Mouse (Mus musculus): ENCODE data around the gene Sept9. TPM values are rescaled to one million over a fixed set of nuclear protein-coding genes. Genes with fewer than 3 reads are reported as not detected.
A peak's percentile ranks its signal among the peaks of the same experiment; 100 is the strongest.

The Sept9 gene
- polyA plus RNA-seq, 1 experiment from 2014 or later = 40.8 TPM

DNA sequence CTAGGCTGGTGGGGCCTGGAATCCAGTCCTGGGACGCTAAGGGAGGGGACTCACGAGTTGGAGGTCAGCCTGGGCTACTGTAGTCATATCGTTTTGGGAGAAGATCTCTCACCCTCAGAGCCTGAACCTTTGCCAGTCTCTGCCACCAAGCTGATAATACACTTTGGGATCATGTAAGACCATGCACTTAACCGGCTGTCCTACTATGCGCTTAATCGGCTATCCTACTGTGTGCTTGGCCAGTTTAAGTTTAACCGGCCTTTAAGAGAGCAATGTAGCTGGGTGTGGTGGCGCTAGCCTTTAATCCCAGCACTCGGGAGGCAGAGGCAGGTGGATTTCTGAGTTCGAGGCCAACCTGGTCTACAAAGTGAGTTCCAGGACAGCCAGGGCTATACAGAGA lies 173.1 kb downstream of the Sept9 start:
- ATAC-seq (ENCODE audit: low read depth) = no peak
- H3K36me3 ChIP-seq (ENCODE audit: control insufficient read depth, insufficient read depth) = no peaks in the 10 kb centered on the region
- no peak overlapping the region for H3K4me2 ChIP-seq (ENCODE audit: low read depth, low read length)
- 71% methylated on average over 10 of the region's 10 CpGs for WGBS (ENCODE audit: insufficient replicate concordance)
- no peak overlapping the region for H3K9ac ChIP-seq (ENCODE audit: low read depth, low read length)
- no peaks in the 10 kb centered on the region for H3K4me1 ChIP-seq (ENCODE audit: control insufficient read depth, low read depth, low read length)
- H3K9me3 ChIP-seq (replicated peaks; ENCODE audit: control insufficient read depth, low read length) = no peaks in the 10 kb centered on the region
- H3K4me3 ChIP-seq (ENCODE audit: low read depth, low read length) = no peak overlapping the region
- no peak overlapping the region for H3K27ac ChIP-seq (ENCODE audit: low read length)
- H3K27me3 ChIP-seq (ENCODE audit: control insufficient read depth, insufficient read depth, low read depth, low read length) = no peaks in the 10 kb centered on the region

DNA sequence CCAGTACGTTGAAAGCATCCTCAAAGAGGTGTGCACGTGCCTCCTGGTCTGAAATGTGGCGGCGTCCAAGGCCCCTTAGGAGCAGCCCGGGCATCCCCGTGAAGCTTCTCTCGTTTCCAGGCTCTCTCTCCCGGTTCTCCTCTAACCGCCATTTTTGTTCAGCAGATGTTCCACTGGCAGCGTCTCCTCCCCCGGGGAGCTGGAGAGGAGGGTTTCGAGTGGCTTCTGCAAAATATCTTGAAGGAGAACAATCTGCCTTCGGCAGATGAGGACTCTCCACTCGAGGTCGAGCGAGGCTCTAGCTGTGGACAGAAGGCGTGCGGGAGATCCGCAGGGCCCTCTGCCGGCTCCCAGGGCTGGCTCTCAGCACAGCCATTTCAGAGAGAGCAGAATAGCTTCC lies 173.7 kb downstream of the Sept9 start:
- H3K4me3 ChIP-seq (ENCODE audit: low read depth, low read length) = no peak overlapping the region
- H3K9me3 ChIP-seq (replicated peaks; ENCODE audit: control insufficient read depth, low read length) = no peaks in the 10 kb centered on the region
- ATAC-seq (ENCODE audit: low read depth) = no peak
- no peaks in the 10 kb centered on the region for H3K4me1 ChIP-seq (ENCODE audit: control insufficient read depth, low read depth, low read length)
- H3K27me3 ChIP-seq (ENCODE audit: control insufficient read depth, insufficient read depth, low read depth, low read length) = no peaks in the 10 kb centered on the region
- no peaks in the 10 kb centered on the region for H3K36me3 ChIP-seq (ENCODE audit: control insufficient read depth, insufficient read depth)
- H3K4me2 ChIP-seq (ENCODE audit: low read depth, low read length) = no peak overlapping the region
- 75% methylated on average over 20 of the region's 20 CpGs for WGBS (ENCODE audit: insufficient replicate concordance)
- no peak overlapping the region for H3K9ac ChIP-seq (ENCODE audit: low read depth, low read length)
- no peak overlapping the region for H3K27ac ChIP-seq (ENCODE audit: low read length)

DNA sequence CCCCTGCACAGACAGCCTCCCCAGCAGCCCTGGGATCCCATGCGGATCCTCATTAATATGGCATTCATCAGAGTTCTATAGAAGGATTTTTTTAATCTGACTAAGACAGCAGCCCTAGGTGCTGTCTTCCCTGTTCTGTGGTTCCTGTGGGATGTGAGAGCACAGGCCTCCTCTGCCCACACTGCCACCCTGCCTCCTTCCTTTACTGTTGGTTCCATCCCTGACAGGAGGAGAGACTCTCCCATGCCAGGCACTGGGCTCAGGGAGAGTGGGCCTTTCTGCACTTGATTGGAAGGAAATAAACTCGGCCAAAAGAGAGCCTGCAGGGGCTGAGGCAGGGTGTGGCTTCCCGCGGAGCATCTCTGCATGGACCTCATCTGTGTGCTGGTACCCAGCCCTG lies 174.4 kb downstream of the Sept9 start:
- Histone ChIP-seq H3K4me2 (ENCODE audit: low read depth, low read length) (no peak overlapping the region), H3K27me3 (ENCODE audit: control insufficient read depth, insufficient read depth, low read depth, low read length) (no peaks in the 10 kb centered on the region), H3K27ac (ENCODE audit: low read length) (no peak overlapping the region), H3K4me1 (ENCODE audit: control insufficient read depth, low read depth, low read length) (no peaks in the 10 kb centered on the region; the same call in 1 of the 2 replicates), H3K36me3 (ENCODE audit: control insufficient read depth, insufficient read depth) (no peaks in the 10 kb centered on the region), H3K4me3 (ENCODE audit: low read depth, low read length) (no peak overlapping the region), H3K9ac (ENCODE audit: low read depth, low read length) (no peak overlapping the region), H3K9me3 (replicated peaks; ENCODE audit: control insufficient read depth, low read length) (no peaks in the 10 kb centered on the region)
- no peak for ATAC-seq (ENCODE audit: low read depth)
- WGBS (ENCODE audit: insufficient replicate concordance) = 17% methylated on average over 4 of the region's 4 CpGs

DNA sequence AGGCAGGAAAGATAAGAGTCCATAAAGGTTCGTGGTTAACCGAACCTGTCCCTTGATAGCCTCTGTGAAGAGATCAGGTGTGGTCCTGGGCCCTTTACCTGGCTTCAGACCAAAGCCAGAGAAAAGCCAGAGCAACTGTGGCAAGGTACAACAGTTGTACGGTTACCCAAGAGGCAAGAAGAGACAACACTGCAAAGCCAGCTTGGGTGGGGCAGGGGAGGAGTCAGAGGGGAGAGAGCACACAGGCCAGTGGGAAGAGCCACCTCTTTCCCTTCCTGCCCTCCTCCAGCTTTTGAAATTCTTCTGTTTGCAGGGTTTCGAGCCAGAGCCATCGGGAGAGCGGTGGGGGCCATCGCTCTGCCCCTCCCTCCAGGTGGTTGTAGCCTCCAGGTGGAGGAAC lies 174.8 kb downstream of the Sept9 start:
- Histone ChIP-seq H3K4me3 (ENCODE audit: low read depth, low read length) (no peak overlapping the region), H3K9me3 (replicated peaks; ENCODE audit: control insufficient read depth, low read length) (no peaks in the 10 kb centered on the region), H3K4me2 (ENCODE audit: low read depth, low read length) (no peak overlapping the region), H3K4me1 (ENCODE audit: control insufficient read depth, low read depth, low read length) (no peaks in the 10 kb centered on the region; the same call in 1 of the 2 replicates), H3K27me3 (ENCODE audit: control insufficient read depth, insufficient read depth, low read depth, low read length) (no peaks in the 10 kb centered on the region), H3K9ac (ENCODE audit: low read depth, low read length) (no peak overlapping the region), H3K36me3 (ENCODE audit: control insufficient read depth, insufficient read depth) (no peaks in the 10 kb centered on the region), H3K27ac (ENCODE audit: low read length) (no peak overlapping the region)
- WGBS (ENCODE audit: insufficient replicate concordance) = 38% methylated on average over 7 of the region's 7 CpGs
- peak; percentile 57; the same call in 1 of the 2 replicates for ATAC-seq (ENCODE audit: low read depth)

DNA sequence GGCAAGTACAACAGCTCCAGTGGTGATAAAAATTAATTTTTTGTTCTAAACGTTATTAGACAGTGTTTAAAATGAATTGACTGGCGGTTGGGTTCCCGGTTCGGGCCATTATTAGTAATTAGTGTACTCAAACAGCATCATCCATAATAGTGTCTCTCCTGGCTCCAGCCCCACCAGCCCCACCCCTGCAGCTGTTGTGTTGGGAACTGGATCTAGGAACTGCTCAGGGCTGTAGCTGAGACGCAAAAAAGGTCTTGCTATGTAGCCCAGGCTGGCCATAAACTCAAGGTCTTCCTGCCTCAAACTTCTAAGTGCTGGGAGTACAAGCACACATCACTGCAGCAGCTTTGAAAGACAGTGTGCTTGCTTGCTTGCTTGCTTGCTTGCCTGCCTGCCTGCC lies 180.3 kb downstream of the Sept9 start:
- H3K27me3 ChIP-seq (ENCODE audit: control insufficient read depth, insufficient read depth, low read depth, low read length) = peaks cover 9% of the 10 kb centered on the region
- H3K27ac ChIP-seq (ENCODE audit: low read length) = no peak overlapping the region
- H3K4me3 ChIP-seq (ENCODE audit: low read depth, low read length) = no peak overlapping the region
- no peaks in the 10 kb centered on the region; the same call in 1 of the 2 replicates for H3K4me1 ChIP-seq (ENCODE audit: control insufficient read depth, low read depth, low read length)
- no peaks in the 10 kb centered on the region for H3K9me3 ChIP-seq (replicated peaks; ENCODE audit: control insufficient read depth, low read length)
- H3K4me2 ChIP-seq (ENCODE audit: low read depth, low read length) = no peak overlapping the region
- no peak for ATAC-seq (ENCODE audit: low read depth)
- no peak overlapping the region for H3K9ac ChIP-seq (ENCODE audit: low read depth, low read length)
- H3K36me3 ChIP-seq (ENCODE audit: control insufficient read depth, insufficient read depth) = no peaks in the 10 kb centered on the region
- WGBS (ENCODE audit: insufficient replicate concordance) = 65% methylated on average over 5 of the region's 5 CpGs

DNA sequence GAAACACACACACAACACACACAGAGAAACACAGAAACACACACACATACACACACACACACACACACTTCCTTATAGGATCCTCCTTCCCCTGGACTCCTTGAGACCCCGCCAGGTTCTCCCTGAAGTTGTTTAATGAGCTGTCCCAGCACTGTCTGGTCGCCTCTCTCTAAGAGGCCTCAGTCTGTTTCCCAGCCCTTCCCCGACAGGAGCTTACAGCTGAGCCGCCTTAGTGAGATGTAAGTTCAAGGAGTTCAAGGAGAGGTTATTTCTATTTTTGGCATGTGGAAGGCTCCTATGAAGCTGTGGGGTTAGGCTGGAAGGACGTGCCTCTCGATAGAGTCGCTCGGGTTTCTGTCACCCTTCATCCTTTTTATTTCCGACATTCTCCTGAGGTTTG lies 184.8 kb downstream of the Sept9 start:
- Histone ChIP-seq H3K27ac (ENCODE audit: low read length) (no peak overlapping the region), H3K9ac (ENCODE audit: low read depth, low read length) (no peak overlapping the region), H3K27me3 (ENCODE audit: control insufficient read depth, insufficient read depth, low read depth, low read length) (peaks cover 14% of the 10 kb centered on the region), H3K9me3 (replicated peaks; ENCODE audit: control insufficient read depth, low read length) (no peaks in the 10 kb centered on the region), H3K36me3 (ENCODE audit: control insufficient read depth, insufficient read depth) (no peaks in the 10 kb centered on the region), H3K4me3 (ENCODE audit: low read depth, low read length) (no peak overlapping the region), H3K4me1 (ENCODE audit: control insufficient read depth, low read depth, low read length) (no peaks in the 10 kb centered on the region), H3K4me2 (ENCODE audit: low read depth, low read length) (no peak overlapping the region)
- 25% methylated on average over 9 of the region's 9 CpGs for WGBS (ENCODE audit: insufficient replicate concordance)
- no peak for ATAC-seq (ENCODE audit: low read depth)

- no peak overlapping the region for H3K9ac ChIP-seq (ENCODE audit: low read depth, low read length)
- peaks cover 14% of the 10 kb centered on the region for H3K27me3 ChIP-seq (ENCODE audit: control insufficient read depth, insufficient read depth, low read depth, low read length)
- H3K4me1 ChIP-seq (ENCODE audit: control insufficient read depth, low read depth, low read length) = no peaks in the 10 kb centered on the region
- H3K9me3 ChIP-seq (replicated peaks; ENCODE audit: control insufficient read depth, low read length) = no peaks in the 10 kb centered on the region
- no peak overlapping the region for H3K4me3 ChIP-seq (ENCODE audit: low read depth, low read length)
- 2% methylated on average over 16 of the region's 16 CpGs for WGBS (ENCODE audit: insufficient replicate concordance)
- H3K27ac ChIP-seq (ENCODE audit: low read length) = no peak overlapping the region
- H3K4me2 ChIP-seq (ENCODE audit: low read depth, low read length) = no peak overlapping the region
- H3K36me3 ChIP-seq (ENCODE audit: control insufficient read depth, insufficient read depth) = no peaks in the 10 kb centered on the region
- no peak for ATAC-seq (ENCODE audit: low read depth)
These were observed 185.4 kb downstream of the Sept9 start for GRCm38 (mm10) chr11:117384897-117385296.

- Histone ChIP-seq H3K9ac (ENCODE audit: low read depth, low read length) (no peak overlapping the region), H3K4me2 (ENCODE audit: low read depth, low read length) (no peak overlapping the region), H3K9me3 (replicated peaks; ENCODE audit: control insufficient read depth, low read length) (no peaks in the 10 kb centered on the region), H3K27ac (ENCODE audit: low read length) (no peak overlapping the region), H3K36me3 (ENCODE audit: control insufficient read depth, insufficient read depth) (no peaks in the 10 kb centered on the region), H3K27me3 (ENCODE audit: control insufficient read depth, insufficient read depth, low read depth, low read length) (peaks cover 14% of the 10 kb centered on the region), H3K4me3 (ENCODE audit: low read depth, low read length) (no peak overlapping the region), H3K4me1 (ENCODE audit: control insufficient read depth, low read depth, low read length) (no peaks in the 10 kb centered on the region)
- 48% methylated on average over 15 of the region's 15 CpGs for whole genome bisulfite sequencing (ENCODE audit: insufficient replicate concordance)
- no peak for ATAC-seq (ENCODE audit: low read depth)
These were observed 186.1 kb downstream of the Sept9 start for GRCm38 (mm10) chr11:117385331-117386103.

DNA sequence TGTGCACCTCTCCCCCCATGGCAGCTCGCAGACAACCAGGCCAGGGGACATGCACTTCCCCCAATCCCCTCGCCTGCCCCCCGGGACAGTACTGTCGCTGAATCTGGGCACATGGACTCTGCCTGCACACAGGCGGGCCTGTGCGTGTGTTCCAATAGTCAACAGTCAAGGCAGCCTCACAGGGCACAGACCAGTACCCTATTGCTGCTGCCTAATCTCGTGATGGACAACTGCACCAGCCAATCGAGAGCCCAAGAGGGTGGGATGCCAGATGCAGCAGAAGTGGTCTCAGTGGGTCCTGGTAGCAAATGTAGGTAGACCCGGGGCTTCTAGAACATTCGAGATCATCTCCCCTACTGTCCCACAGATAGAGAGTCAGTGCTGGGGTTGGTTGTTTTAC lies 187.8 kb downstream of the Sept9 start:
- H3K4me2 ChIP-seq (ENCODE audit: low read depth, low read length) = no peak overlapping the region
- no peaks in the 10 kb centered on the region for H3K9me3 ChIP-seq (replicated peaks; ENCODE audit: control insufficient read depth, low read length)
- no peak for ATAC-seq (ENCODE audit: low read depth)
- no peak overlapping the region for H3K9ac ChIP-seq (ENCODE audit: low read depth, low read length)
- no peak overlapping the region for H3K4me3 ChIP-seq (ENCODE audit: low read depth, low read length)
- no peak overlapping the region for H3K27ac ChIP-seq (ENCODE audit: low read length)
- no peaks in the 10 kb centered on the region for H3K36me3 ChIP-seq (ENCODE audit: control insufficient read depth, insufficient read depth)
- whole genome bisulfite sequencing (ENCODE audit: insufficient replicate concordance) = 50% methylated on average over 10 of the region's 10 CpGs
- peaks cover 14% of the 10 kb centered on the region for H3K27me3 ChIP-seq (ENCODE audit: control insufficient read depth, insufficient read depth, low read depth, low read length)
- H3K4me1 ChIP-seq (ENCODE audit: control insufficient read depth, low read depth, low read length) = peaks cover 6% of the 10 kb centered on the region

Data from liver, embryonic 16.5 days (tissue).